Mouse (Mus musculus) ovary, postnatal 10 days (tissue): ENCODE data around the gene Supt3.

Experiments used
- DNase-seq: peaks from one replicate; pipeline ENCODE4 v3.0.0; 2022; ENCODE audit warnings: low spot score

The Supt3 gene

GRCm38 (mm10) chr17:44967186-44967585 lies 190.2 kb downstream of the Supt3 start:
- no peak for DNase-seq

GRCm38 (mm10) chr17:44970255-44970654 lies 193.3 kb downstream of the Supt3 start:
- DNase-seq, result no peak

GRCm38 (mm10) chr17:44973489-44973888 lies 196.5 kb downstream of the Supt3 start:
- no peak for DNase-seq

GRCm38 (mm10) chr17:44977690-44978089 lies 200.7 kb downstream of the Supt3 start:
- no peak for DNase-seq

GRCm38 (mm10) chr17:44987964-44988363 lies 211.0 kb downstream of the Supt3 start:
- no peak for DNase-seq

- no peak for DNase-seq
These were observed 226.4 kb downstream of the Supt3 start for GRCm38 (mm10) chr17:45003311-45003710.

GRCm38 (mm10) chr17:45004477-45005170 lies 227.7 kb downstream of the Supt3 start:
- DNase-seq, result no peak

GRCm38 (mm10) chr17:45007461-45007860 lies 230.5 kb downstream of the Supt3 start:
- DNase-seq, result no peak

GRCm38 (mm10) chr17:45008663-45009062 lies 231.7 kb downstream of the Supt3 start:
- DNase-seq, result no peak

- DNase-seq, result no peak
These were observed 233.5 kb downstream of the Supt3 start for GRCm38 (mm10) chr17:45010409-45010808.

- DNase-seq, result no peak
These were observed 239.8 kb downstream of the Supt3 start for GRCm38 (mm10) chr17:45016746-45017145.

- no peak for DNase-seq
These were observed 243.4 kb downstream of the Supt3 start for GRCm38 (mm10) chr17:45020155-45020930.

GRCm38 (mm10) chr17:45028441-45028840 lies 251.5 kb downstream of the Supt3 start:
- no peak for DNase-seq

- DNase-seq, result no peak
These were observed 252.2 kb downstream of the Supt3 start for GRCm38 (mm10) chr17:45029106-45029505.

GRCm38 (mm10) chr17:45032209-45032608 lies 255.3 kb downstream of the Supt3 start:
- DNase-seq, result no peak

GRCm38 (mm10) chr17:45033617-45034016 lies 256.7 kb downstream of the Supt3 start:
- no peak for DNase-seq

GRCm38 (mm10) chr17:45041084-45041483 lies 264.1 kb downstream of the Supt3 start:
- no peak for DNase-seq

GRCm38 (mm10) chr17:45045804-45046203 lies 268.9 kb downstream of the Supt3 start:
- DNase-seq, result no peak

- no peak for DNase-seq
These were observed 269.6 kb downstream of the Supt3 start for GRCm38 (mm10) chr17:45046583-45046982.

GRCm38 (mm10) chr17:45047236-45047635 lies 270.3 kb downstream of the Supt3 start:
- DNase-seq, result no peak

GRCm38 (mm10) chr17:45051971-45052370 lies 275.0 kb downstream of the Supt3 start:
- DNase-seq, result no peak

GRCm38 (mm10) chr17:45053371-45053770 lies 276.4 kb downstream of the Supt3 start:
- DNase-seq, result no peak

GRCm38 (mm10) chr17:45054526-45054925 lies 277.6 kb downstream of the Supt3 start:
- DNase-seq, result no peak
